Mouse (Mus musculus) testis, adult 2 months (tissue): ENCODE data around the gene Atrnl1.

Experiments used
- CTCF ChIP-seq: fragments of 200-500 bp; IDR thresholded peaks from 2 replicates; pipeline ENCODE4 v1.5.1; 2012; ENCODE audit warnings: low read depth, mild to moderate bottlenecking, inconsistent platforms, low read length, moderate library complexity; ENCODE audit not compliant: control insufficient read depth, insufficient read depth, insufficient replicate concordance
- POLR2A ChIP-seq: fragments of 200-500 bp; IDR thresholded peaks from 2 replicates; pipeline ENCODE4 v1.6.1; 2012; ENCODE audit warnings: low read depth, mild to moderate bottlenecking, inconsistent platforms, low read length, moderate library complexity; ENCODE audit not compliant: control insufficient read depth

DNA sequence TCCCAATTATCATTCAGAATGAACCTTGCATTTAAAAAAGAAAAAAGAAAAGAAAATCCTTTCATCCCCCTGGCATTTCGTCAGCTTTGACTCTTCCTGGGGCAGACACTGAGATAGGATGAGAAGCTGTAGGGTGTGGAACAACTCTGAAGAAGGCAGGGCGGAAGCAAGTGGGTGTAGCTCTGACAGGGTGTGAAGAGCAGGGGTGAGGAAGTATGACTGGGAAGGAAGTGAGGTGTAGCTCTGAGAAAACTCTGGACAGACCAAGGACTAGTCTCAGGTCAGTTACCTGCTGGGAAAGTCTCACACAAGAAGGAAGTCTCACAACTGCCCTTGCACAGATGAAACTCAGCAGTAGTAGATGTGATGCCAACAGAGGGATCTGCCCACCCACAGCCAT is 486.4 kb downstream of the Atrnl1 start:
- TF ChIP-seq CTCF (no peak), POLR2A (no peak)
